Mouse (Mus musculus): ENCODE measurements at regions not wholly inside any gene's neighbourhood (a gene's known extent, or its start where the extent isn't known, plus 50 kb on each side); places are given as distances from the start of the nearest gene placed in this dataset.

DNA sequence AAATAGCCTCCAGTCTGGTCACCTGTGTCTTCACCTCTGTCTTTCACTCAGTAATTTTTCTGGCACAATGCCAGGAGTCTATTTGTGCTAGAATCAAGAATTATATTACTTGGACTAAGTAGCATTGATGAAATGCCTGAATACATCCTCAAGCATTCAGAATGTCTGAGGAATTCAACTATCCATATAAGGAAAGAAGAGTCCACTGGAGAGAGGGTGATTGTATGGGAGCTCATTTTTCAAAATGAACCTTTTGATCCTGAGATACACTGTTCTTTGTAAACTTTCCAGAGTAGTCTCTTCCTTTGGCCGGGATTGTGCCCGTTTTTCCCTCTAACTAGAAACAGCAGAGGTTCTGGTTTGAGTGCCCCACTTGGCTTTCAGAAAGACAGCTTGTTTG is 367.0 kb upstream of the Kif18a start:
- no peak for DNase-seq (ENCODE audit: low spot score)

DNA sequence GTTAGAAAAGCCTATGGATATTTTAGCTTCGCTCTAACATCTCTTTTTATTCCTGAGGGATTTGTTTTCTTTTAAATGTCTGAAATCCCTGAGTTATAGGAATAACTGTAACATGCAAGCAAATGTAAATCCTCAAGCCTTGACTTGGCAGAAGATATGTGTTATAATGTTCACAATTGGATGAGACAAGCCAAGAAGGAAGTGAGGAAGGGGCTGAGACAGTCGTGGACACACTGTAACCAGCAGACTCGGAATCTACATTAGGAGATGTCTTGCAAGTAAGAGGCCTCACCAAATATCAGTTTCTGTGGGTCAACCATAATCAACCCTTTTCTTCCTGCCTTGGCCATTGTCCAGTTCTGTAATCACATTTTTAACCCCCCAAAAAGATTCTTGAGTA is 366.6 kb upstream of the Kif18a start:
- DNase-seq (ENCODE audit: low spot score) = no peak

GRCm38 (mm10) chr2:108919500-108920045 is 361.0 kb upstream of the Kif18a start:
- DNase-seq (ENCODE audit: low spot score) = no peak

DNA sequence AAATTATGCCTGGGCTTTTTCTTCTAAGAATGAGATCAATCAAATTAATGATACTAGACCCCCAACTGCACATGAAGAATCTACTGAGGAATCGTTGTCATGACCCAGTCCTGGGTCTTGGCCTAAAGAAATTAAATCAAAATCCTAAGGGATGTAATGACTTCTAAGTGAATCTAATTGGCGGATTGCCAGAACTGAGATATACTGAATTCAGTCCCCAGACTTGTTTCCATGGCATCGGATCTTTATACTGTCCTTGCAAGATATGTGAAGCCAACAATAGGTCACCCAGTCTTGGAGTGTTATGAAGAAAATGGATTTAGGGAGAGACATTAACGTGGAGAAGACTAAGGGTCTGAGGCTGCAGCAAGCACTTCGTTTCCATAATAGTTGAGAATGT is 360.4 kb upstream of the Kif18a start:
- no peak for DNase-seq (ENCODE audit: low spot score)

- no peak for DNase-seq (ENCODE audit: low spot score)
Observed at GRCm38 (mm10) chr2:108935981-108936762, 344.4 kb upstream of the Kif18a start.

- DNase-seq (ENCODE audit: low spot score) = no peak
Observed at GRCm38 (mm10) chr2:108980921-108981320, 299.6 kb upstream of the Kif18a start.

DNA sequence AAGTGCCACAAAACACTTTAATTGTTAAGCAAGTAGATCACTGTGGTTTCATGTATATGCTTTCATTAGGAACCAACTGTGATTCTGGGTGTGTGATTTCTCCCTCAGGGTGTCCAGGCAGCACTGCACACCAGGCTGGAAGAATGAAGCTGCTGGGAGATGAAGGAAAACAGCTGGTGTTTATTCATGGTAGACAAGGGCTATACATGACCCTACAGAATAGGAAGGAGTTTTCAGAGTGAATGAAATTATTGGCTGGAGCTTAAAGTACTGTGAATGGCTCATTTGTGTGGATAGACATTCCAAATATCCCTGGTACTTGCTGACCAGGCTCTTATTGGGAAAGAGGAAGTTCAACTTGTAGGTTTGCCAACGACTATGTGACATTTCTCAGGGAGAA is 264.3 kb upstream of the Kif18a start:
- DNase-seq (ENCODE audit: low spot score) = no peak

DNA sequence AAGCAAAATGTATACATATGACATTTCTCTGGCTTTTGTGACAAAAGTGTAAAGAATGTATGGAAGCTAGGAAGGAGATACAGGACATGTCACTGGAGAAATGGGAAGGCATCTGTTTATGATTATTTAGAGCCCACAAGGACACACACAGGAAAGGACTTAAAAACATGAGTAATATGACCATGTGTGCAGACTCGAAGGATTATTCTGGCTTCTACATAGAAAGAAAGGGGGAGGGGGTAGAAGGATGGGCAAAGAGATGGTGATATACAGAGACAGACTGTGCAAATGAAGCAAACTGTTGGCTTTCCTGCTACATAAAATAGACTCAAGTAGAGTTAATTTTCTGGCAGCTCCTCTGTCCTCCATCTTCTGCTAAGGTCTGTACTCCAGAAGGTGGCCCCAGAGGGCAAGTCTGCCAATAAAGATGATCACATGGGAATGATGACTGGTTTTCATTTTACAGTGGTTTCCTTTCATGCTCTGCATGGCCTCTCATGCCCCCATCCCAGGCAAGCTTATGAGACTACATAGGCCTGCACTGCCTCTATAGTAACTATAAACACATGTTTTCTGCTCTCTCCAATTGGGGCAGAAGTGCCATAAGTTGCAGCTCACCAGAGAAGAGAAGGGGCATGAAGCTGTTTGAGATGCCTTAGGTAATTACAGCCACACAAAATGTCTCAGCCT is 263.4 kb upstream of the Kif18a start:
- no peak for DNase-seq (ENCODE audit: low spot score)

DNA sequence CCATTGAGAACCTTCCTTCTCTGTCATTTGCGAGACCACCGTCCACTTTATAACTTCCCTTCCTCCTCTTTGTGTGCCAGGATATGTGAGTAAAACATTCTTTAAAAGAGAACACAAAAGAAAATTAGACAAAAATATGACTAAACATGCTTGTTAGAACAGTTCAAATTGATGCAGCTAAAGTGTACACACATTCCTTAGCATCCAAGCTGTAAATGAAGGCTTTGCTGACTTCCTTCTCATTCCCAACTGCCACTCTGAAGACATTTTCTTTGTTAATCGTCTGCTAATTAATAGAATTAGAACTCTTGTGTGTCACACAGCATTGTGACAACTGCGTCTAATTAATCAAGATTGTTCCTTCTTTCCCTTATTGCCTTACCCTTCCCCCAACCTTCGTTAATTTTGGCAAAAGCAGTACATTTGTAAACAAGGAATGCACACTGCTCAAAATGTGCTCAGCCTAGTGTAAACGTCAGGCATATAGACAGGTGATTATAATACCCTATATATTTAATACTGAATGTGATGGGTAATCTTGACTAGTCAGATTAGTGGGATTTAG is 242.3 kb upstream of the Kif18a start:
- DNase-seq (ENCODE audit: low spot score) = no peak
